Mouse (Mus musculus) Muller cell, postnatal 12 days (primary cell): ENCODE data around the gene Nodal.
"Not testable (repeated sequence)": the region's sequence is repeated elsewhere in the genome, so short reads cannot be mapped to it uniquely, and the experiment has no call there.

Experiments used
- DNase-seq: peaks from one replicate; pipeline ENCODE4 v3.0.0-alpha.2; 2015; ENCODE audit errors: inconsistent ontology term

Nodal gene

GRCm38 (mm10) chr10:61429043-61429442 is 11.3 kb downstream of the Nodal start:
- DNase-seq, result no peak

GRCm38 (mm10) chr10:61431375-61431774 is 13.6 kb downstream of the Nodal start:
- DNase-seq, result no peak

GRCm38 (mm10) chr10:61440202-61440800 is 22.5 kb downstream of the Nodal start:
- no peak for DNase-seq

GRCm38 (mm10) chr10:61443456-61443855 is 25.7 kb downstream of the Nodal start:
- no peak for DNase-seq

- no peak for DNase-seq
Measured at GRCm38 (mm10) chr10:61443876-61444275, 26.1 kb downstream of the Nodal start.

GRCm38 (mm10) chr10:61445016-61445415 is 27.2 kb downstream of the Nodal start:
- no peak for DNase-seq

- DNase-seq, result no peak
Measured at GRCm38 (mm10) chr10:61447581-61448353, 30.0 kb downstream of the Nodal start.

GRCm38 (mm10) chr10:61448834-61449233 is 31.1 kb downstream of the Nodal start:
- no peak for DNase-seq

- peak; percentile 58 for DNase-seq
Measured at GRCm38 (mm10) chr10:61451463-61451930, 33.7 kb downstream of the Nodal start.

- DNase-seq, result peak; percentile 49
Measured at GRCm38 (mm10) chr10:61451931-61452617, 34.3 kb downstream of the Nodal start.

- DNase-seq, result peak; percentile 98
Measured at GRCm38 (mm10) chr10:61452645-61453044, 34.9 kb downstream of the Nodal start, which contains the start of gene Eif4ebp2. TSS of gene Eif4ebp2 (minus strand) at chr10:61452661.

GRCm38 (mm10) chr10:61453171-61453570 is 35.4 kb downstream of the Nodal start:
- not testable (repeated sequence) for DNase-seq

- DNase-seq, result no peak
Measured at GRCm38 (mm10) chr10:61457182-61457581, 39.4 kb downstream of the Nodal start.

GRCm38 (mm10) chr10:61465009-61465408 is 47.2 kb downstream of the Nodal start:
- no peak for DNase-seq

GRCm38 (mm10) chr10:61466242-61466641 is 48.5 kb downstream of the Nodal start:
- DNase-seq, result no peak

- peak; percentile 54 for DNase-seq
Measured at GRCm38 (mm10) chr10:61466873-61467272, 49.1 kb downstream of the Nodal start.

GRCm38 (mm10) chr10:61468900-61469299 is 51.1 kb downstream of the Nodal start:
- DNase-seq, result no peak

- peak; percentile 22 for DNase-seq
Measured at GRCm38 (mm10) chr10:61473640-61474039, 55.9 kb downstream of the Nodal start.

GRCm38 (mm10) chr10:61474344-61474743 is 56.6 kb downstream of the Nodal start:
- DNase-seq, result no peak
